Mouse (Mus musculus): ENCODE measurements around the gene Tln1. TPM values are rescaled to one million over a fixed set of nuclear protein-coding genes. Genes with fewer than 3 reads are reported as not detected.
"Not testable (repeated sequence)": the region's sequence is repeated elsewhere in the genome, so short reads cannot be mapped to it uniquely, and the experiment has no call there.

The Tln1 gene
- polyA plus RNA-seq (2015; fragmentation: Nextera tagmentation; extraction: Ambion mirVana) = 61.4 and 61.9 TPM in 2 replicates

GRCm38 (mm10) chr4:43561997-43562768, at the start of gene Tln1, which contains the start of gene Creb3:
Gene Tln1 (minus strand): TSS chr4:43562691.
Gene Creb3 (plus strand): TSS chr4:43562332.
- peaks cover 24% of the 10 kb centered on the region for H3K36me3 ChIP-seq
- peak within 1 kb of the TSS; percentile 76 for H3K4me2 ChIP-seq (replicated peaks)
- peak within 1 kb of the TSS; percentile 65 for H3K4me3 ChIP-seq (replicated peaks)
- peak within 1 kb of the TSS; percentile 100 for H3K27ac ChIP-seq
- ATAC-seq = peak; percentile 94
- no peaks in the 10 kb centered on the region for H3K27me3 ChIP-seq (replicated peaks)
- no peaks in the 10 kb centered on the region for H3K9me3 ChIP-seq
- H3K9ac ChIP-seq = peak within 1 kb of the TSS; percentile 88
- WGBS = under 1% methylated on average over 62 of the region's 62 CpGs
- peaks cover 49% of the 10 kb centered on the region for H3K4me1 ChIP-seq (replicated peaks)

- Histone ChIP-seq H3K4me3 (replicated peaks) (no peak overlapping the region), H3K9me3 (no peaks in the 10 kb centered on the region), H3K27me3 (replicated peaks) (no peaks in the 10 kb centered on the region), H3K36me3 (no peaks in the 10 kb centered on the region), H3K4me2 (replicated peaks) (no peak overlapping the region), H3K9ac (no peak overlapping the region), H3K4me1 (replicated peaks) (no peaks in the 10 kb centered on the region), H3K27ac (no peak overlapping the region)
- WGBS = 62% methylated on average over 9 of the region's 9 CpGs
- peak; percentile 55; the same call in 1 of the 2 replicates for ATAC-seq
These were observed 42.5 kb upstream of the Tln1 start for GRCm38 (mm10) chr4:43604751-43605685.

- Histone ChIP-seq H3K9me3 (no peaks in the 10 kb centered on the region), H3K9ac (no peak overlapping the region), H3K4me2 (replicated peaks) (no peak overlapping the region), H3K4me1 (replicated peaks) (no peaks in the 10 kb centered on the region), H3K36me3 (no peaks in the 10 kb centered on the region), H3K27ac (no peak overlapping the region), H3K4me3 (replicated peaks) (no peak overlapping the region), H3K27me3 (replicated peaks) (no peaks in the 10 kb centered on the region)
- no peak for ATAC-seq
- 69% methylated on average over 3 of the region's 3 CpGs for WGBS
These were observed 41.6 kb upstream of the Tln1 start for GRCm38 (mm10) chr4:43604099-43604498.

GRCm38 (mm10) chr4:43600195-43600934, 37.9 kb upstream of the Tln1 start:
- no peak overlapping the region for H3K27ac ChIP-seq
- ATAC-seq = no peak
- no peak overlapping the region for H3K4me2 ChIP-seq (replicated peaks)
- H3K9me3 ChIP-seq = no peaks in the 10 kb centered on the region
- no peak overlapping the region for H3K9ac ChIP-seq
- WGBS = 79% methylated on average over 9 of the region's 9 CpGs
- no peaks in the 10 kb centered on the region for H3K27me3 ChIP-seq (replicated peaks)
- no peak overlapping the region for H3K4me3 ChIP-seq (replicated peaks)
- no peaks in the 10 kb centered on the region for H3K4me1 ChIP-seq (replicated peaks)
- no peaks in the 10 kb centered on the region for H3K36me3 ChIP-seq

GRCm38 (mm10) chr4:43598650-43599380, 36.3 kb upstream of the Tln1 start:
- H3K27me3 ChIP-seq (replicated peaks) = no peaks in the 10 kb centered on the region
- H3K9me3 ChIP-seq = no peaks in the 10 kb centered on the region
- 78% methylated on average over 7 of the region's 7 CpGs for WGBS
- H3K9ac ChIP-seq = no peak overlapping the region
- no peak for ATAC-seq
- no peak overlapping the region for H3K4me2 ChIP-seq (replicated peaks)
- no peaks in the 10 kb centered on the region for H3K4me1 ChIP-seq (replicated peaks)
- H3K27ac ChIP-seq = no peak overlapping the region
- H3K4me3 ChIP-seq (replicated peaks) = no peak overlapping the region
- no peaks in the 10 kb centered on the region for H3K36me3 ChIP-seq

GRCm38 (mm10) chr4:43598200-43598599, 35.7 kb upstream of the Tln1 start:
- no peak overlapping the region for H3K4me2 ChIP-seq (replicated peaks)
- 80% methylated on average over 4 of the region's 4 CpGs for WGBS
- H3K9ac ChIP-seq = no peak overlapping the region
- H3K4me3 ChIP-seq (replicated peaks) = no peak overlapping the region
- no peak overlapping the region for H3K27ac ChIP-seq
- H3K9me3 ChIP-seq = no peaks in the 10 kb centered on the region
- H3K27me3 ChIP-seq (replicated peaks) = no peaks in the 10 kb centered on the region
- H3K36me3 ChIP-seq = no peaks in the 10 kb centered on the region
- no peaks in the 10 kb centered on the region for H3K4me1 ChIP-seq (replicated peaks)
- peak; percentile 36; the same call in 1 of the 2 replicates for ATAC-seq

- ATAC-seq; H3K36me3 ChIP-seq; H3K4me3 ChIP-seq (replicated peaks); H3K27me3 ChIP-seq (replicated peaks); H3K9ac ChIP-seq; H3K27ac ChIP-seq; H3K4me1 ChIP-seq (replicated peaks); H3K4me2 ChIP-seq (replicated peaks); H3K9me3 ChIP-seq: not testable (repeated sequence)
- 87% methylated on average over 2 of the region's 2 CpGs for WGBS
These were observed 34.1 kb upstream of the Tln1 start for GRCm38 (mm10) chr4:43596597-43596996.

- Histone ChIP-seq H3K27ac (no peak overlapping the region), H3K4me1 (replicated peaks) (no peaks in the 10 kb centered on the region), H3K36me3 (no peaks in the 10 kb centered on the region), H3K9ac (no peak overlapping the region), H3K27me3 (replicated peaks) (no peaks in the 10 kb centered on the region), H3K4me2 (replicated peaks) (no peak overlapping the region), H3K9me3 (no peaks in the 10 kb centered on the region), H3K4me3 (replicated peaks) (no peak overlapping the region)
- 0 out of 2 replicates have a peak, but pooled peaks have one; percentile 36 for ATAC-seq
- 40% methylated on average over 3 of the region's 3 CpGs for WGBS
These were observed 31.0 kb upstream of the Tln1 start for GRCm38 (mm10) chr4:43593453-43593852.

- Histone ChIP-seq H3K9me3 (no peaks in the 10 kb centered on the region), H3K4me2 (replicated peaks) (no peak overlapping the region), H3K27me3 (replicated peaks) (no peaks in the 10 kb centered on the region), H3K4me3 (replicated peaks) (no peak overlapping the region), H3K36me3 (no peaks in the 10 kb centered on the region), H3K4me1 (replicated peaks) (no peaks in the 10 kb centered on the region), H3K27ac (no peak overlapping the region), H3K9ac (no peak overlapping the region)
- ATAC-seq = no peak
- WGBS = 79% methylated on average over 3 of the region's 3 CpGs
These were observed 29.5 kb upstream of the Tln1 start for GRCm38 (mm10) chr4:43591961-43592360.

GRCm38 (mm10) chr4:43591543-43591942, 29.1 kb upstream of the Tln1 start:
- Histone ChIP-seq H3K9ac (no peak overlapping the region), H3K4me3 (replicated peaks) (no peak overlapping the region), H3K4me2 (replicated peaks) (no peak overlapping the region), H3K4me1 (replicated peaks) (no peaks in the 10 kb centered on the region), H3K9me3 (no peaks in the 10 kb centered on the region), H3K36me3 (no peaks in the 10 kb centered on the region), H3K27ac (no peak overlapping the region), H3K27me3 (replicated peaks) (no peaks in the 10 kb centered on the region)
- WGBS = 44% methylated on average over 5 of the region's 5 CpGs
- no peak for ATAC-seq

GRCm38 (mm10) chr4:43587681-43588080, 25.2 kb upstream of the Tln1 start:
- H3K9ac ChIP-seq = no peak overlapping the region
- 53% methylated on average over 7 of the region's 7 CpGs for WGBS
- no peaks in the 10 kb centered on the region for H3K27me3 ChIP-seq (replicated peaks)
- H3K9me3 ChIP-seq = no peaks in the 10 kb centered on the region
- no peak overlapping the region for H3K4me2 ChIP-seq (replicated peaks)
- H3K27ac ChIP-seq = no peak overlapping the region
- H3K4me3 ChIP-seq (replicated peaks) = no peak overlapping the region
- peaks cover 11% of the 10 kb centered on the region for H3K36me3 ChIP-seq
- 0 out of 2 replicates have a peak, but pooled peaks cover 2% of the 10 kb centered on the region for H3K4me1 ChIP-seq (replicated peaks)
- ATAC-seq = peak; percentile 32; the same call in 1 of the 2 replicates

Measured in intestine, embryonic 15.5 days (tissue).